Mouse (Mus musculus): ENCODE data around the gene Nipa1.

- no peak for TF ChIP-seq EP300 (IDR thresholded peaks at IDR 0.05; ENCODE audit: insufficient read depth, low read depth, low read length)
- TF ChIP-seq POLR2A (IDR thresholded peaks at IDR 0.05; ENCODE audit: insufficient read depth, low read length), result no peak
- TF ChIP-seq CTCF (IDR thresholded peaks at IDR 0.05; ENCODE audit: low read depth, low read length), result no peak
These were observed 35.6 kb upstream of the Nipa1 start for GRCm38 (mm10) chr7:56055338-56055737.

Measured in ES-Bruce4 (cell line).